Mouse (Mus musculus) frontal cortex, postnatal 10 days (tissue): ENCODE measurements around the gene Acot6.

ENCODE experiments used
- DNase-seq, 2 experiments: peaks; one replicate each; pipeline ENCODE4 v3.0.0; 2022; ENCODE audit warnings: low spot score in 2 of 2, mixed read lengths in 1 of 2

Acot6 gene

GRCm38 (mm10) chr12:84101493-84101845 is 1.0 kb downstream of the Acot6 start:
- DNase-seq, result no peak

- no peak for DNase-seq
These were observed 6.6 kb downstream of the Acot6 start for GRCm38 (mm10) chr12:84107012-84107411.

GRCm38 (mm10) chr12:84107692-84108091 is 7.2 kb downstream of the Acot6 start:
- DNase-seq, result no peak

GRCm38 (mm10) chr12:84109924-84110323 is 9.5 kb downstream of the Acot6 start:
- DNase-seq, result no peak

GRCm38 (mm10) chr12:84110814-84111213 is 10.4 kb downstream of the Acot6 start:
- no peak for DNase-seq

- DNase-seq, result no peak
These were observed 13.2 kb downstream of the Acot6 start for GRCm38 (mm10) chr12:84113676-84114075.

GRCm38 (mm10) chr12:84114153-84114994 is 13.9 kb downstream of the Acot6 start, which contains the start of gene Dnal1:
Dnal1 (plus strand) TSS chr12:84114366.
- peak; percentile 78 to 87 for DNase-seq

GRCm38 (mm10) chr12:84119584-84119983 is 19.1 kb downstream of the Acot6 start:
- no peak for DNase-seq

- no peak for DNase-seq
These were observed 25.4 kb downstream of the Acot6 start for GRCm38 (mm10) chr12:84125892-84126291.

- DNase-seq, result no peak
These were observed 26.4 kb downstream of the Acot6 start for GRCm38 (mm10) chr12:84126899-84127298.

GRCm38 (mm10) chr12:84128576-84128975 is 28.1 kb downstream of the Acot6 start:
- DNase-seq, result no peak

GRCm38 (mm10) chr12:84129931-84130330 is 29.5 kb downstream of the Acot6 start:
- DNase-seq, result no peak

GRCm38 (mm10) chr12:84132265-84132664 is 31.8 kb downstream of the Acot6 start:
- DNase-seq, result no peak

- DNase-seq, result no peak
These were observed 36.7 kb downstream of the Acot6 start for GRCm38 (mm10) chr12:84137131-84137530.

- no peak for DNase-seq
These were observed 39.7 kb downstream of the Acot6 start for GRCm38 (mm10) chr12:84140135-84140534.

- no peak for DNase-seq
These were observed 40.8 kb downstream of the Acot6 start for GRCm38 (mm10) chr12:84141271-84141670.

GRCm38 (mm10) chr12:84142281-84143050 is 42.0 kb downstream of the Acot6 start:
- no peak for DNase-seq

GRCm38 (mm10) chr12:84147954-84148621 is 47.6 kb downstream of the Acot6 start, which contains the start of gene Pnma1:
Pnma1 (minus strand) TSS chr12:84148489.
- DNase-seq, result peak; percentile 75 to 86

GRCm38 (mm10) chr12:84148622-84149012 is 48.2 kb downstream of the Acot6 start:
- DNase-seq, result no peak

- DNase-seq, result no peak
These were observed 49.5 kb downstream of the Acot6 start for GRCm38 (mm10) chr12:84149971-84150370.

- no peak for DNase-seq
These were observed 50.5 kb downstream of the Acot6 start for GRCm38 (mm10) chr12:84150976-84151375.

GRCm38 (mm10) chr12:84151911-84152310 is 51.5 kb downstream of the Acot6 start:
- DNase-seq, result no peak
